Mouse (Mus musculus) layer of hippocampus, adult 8-10 months (tissue): ENCODE measurements around the gene Prss46. TPM values are rescaled to one million over a fixed set of nuclear protein-coding genes. Genes with fewer than 3 reads are reported as not detected.

Experiments
- DNase-seq, 2 experiments: peaks; one replicate each; pipeline ENCODE4 v3.0.0; 2022; ENCODE audit warnings: low spot score in 2 of 2
- total RNA-seq, 4 experiments: library from RNA; stranded (reverse); gene quantifications; 2 replicates each; pipeline ENCODE4 v1.2.4; 2022

The Prss46 gene
- total RNA-seq, 4 experiments from 2014 or later, result not detected

DNA sequence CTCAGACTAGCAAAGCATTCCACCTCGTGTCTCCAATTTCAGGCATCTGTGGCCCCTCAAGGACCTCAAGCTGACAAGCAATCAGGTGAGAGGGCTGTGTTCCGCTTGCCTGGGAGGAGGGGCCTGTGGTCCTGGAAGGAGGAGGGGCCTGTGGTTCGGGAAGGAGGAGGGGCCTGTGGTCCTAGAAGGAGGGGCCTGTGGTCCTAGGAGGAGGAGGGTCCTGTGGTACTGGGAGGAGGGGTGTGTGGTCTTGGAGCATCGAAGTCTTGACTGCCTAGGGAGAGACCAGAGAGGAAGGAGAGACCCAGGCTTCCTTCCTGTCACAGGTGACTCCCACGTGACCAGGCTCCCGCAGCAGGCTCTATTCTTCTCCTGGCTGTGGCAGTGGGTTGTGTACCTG is 52.3 kb downstream of the Prss46 start:
- no peak for DNase-seq

DNA sequence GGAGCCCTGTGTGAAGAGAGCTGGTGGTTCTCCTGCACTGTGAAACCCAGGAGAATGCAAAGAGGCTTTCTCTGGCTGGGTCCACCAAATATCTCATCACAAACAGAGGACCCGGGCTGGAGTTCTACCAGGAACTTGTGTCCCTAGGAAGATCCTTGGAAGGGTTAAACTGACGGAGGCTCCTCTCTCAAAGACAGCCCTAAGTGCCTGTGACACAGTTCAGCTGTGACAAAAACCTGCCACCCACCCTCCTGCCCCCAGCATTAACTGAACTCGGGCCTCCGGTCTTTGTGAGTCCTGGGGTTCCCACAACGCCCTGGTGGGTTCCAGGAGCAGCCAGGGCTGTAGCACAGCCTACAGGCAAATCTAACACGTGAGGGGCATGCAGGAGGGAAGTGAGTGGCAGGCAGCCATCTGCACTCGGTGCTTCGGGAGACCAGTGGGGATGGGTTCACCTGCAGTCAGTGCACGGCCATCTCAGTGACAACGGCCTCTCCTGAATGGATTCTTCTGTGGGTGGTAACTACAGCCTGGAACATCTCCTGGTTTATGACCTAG is 55.2 kb downstream of the Prss46 start:
- DNase-seq, result no peak

DNA sequence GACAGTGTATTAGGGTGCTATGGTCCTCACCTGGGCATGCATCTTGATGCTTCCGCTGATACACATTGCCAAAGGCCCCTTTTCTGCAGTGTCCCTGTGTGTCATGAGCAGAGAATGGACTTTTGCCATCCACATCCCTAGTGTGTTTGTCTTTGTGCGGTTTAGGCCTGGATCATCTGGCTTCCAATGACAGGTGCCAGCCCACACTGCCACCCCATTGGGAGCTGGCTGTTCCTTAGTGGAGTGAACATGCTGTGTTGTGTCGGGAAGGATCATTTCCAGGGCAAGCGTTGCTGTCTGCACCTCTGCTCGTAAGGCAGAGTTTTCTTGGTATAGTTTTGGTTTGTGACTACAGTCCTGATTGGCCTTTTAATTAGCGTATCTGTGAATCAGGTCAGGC is 56.9 kb downstream of the Prss46 start:
- DNase-seq, result no peak

DNA sequence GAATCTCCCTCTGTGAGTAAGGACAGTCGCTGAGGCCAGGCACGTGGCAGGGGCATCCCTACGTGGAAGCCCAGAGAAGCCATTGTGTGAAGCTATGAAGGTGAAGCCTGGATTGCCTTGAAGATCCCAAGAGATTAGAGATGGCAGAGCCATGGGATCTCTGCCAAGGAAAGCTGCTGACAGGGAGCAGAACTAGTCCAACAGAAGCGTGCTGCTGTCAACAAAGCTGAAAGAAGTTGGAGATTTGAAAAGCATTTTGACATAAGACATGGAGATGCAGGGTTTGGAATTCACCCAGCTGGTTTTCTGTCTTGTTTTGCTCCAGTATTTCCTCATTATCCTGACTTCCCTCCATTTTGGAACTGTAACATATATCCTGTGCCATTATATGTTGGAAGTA is 58.0 kb downstream of the Prss46 start:
- no peak for DNase-seq

Other genes starting within 250 kb of the Prss46 start
- 1 to 10 TPM; 2.0 to 4.6 (median 3.0) TPM for gene Nradd, start 220.1 kb upstream of the Prss46 start, total RNA-seq
- 10 to 100 TPM; 15.1 to 18.5 (median 18.1) TPM for gene Nbeal2, start 190.3 kb upstream of the Prss46 start, total RNA-seq
- 10 to 100 TPM; 46.4 to 61.2 (median 57.8) TPM for gene Ccdc12, start 188.0 kb upstream of the Prss46 start, total RNA-seq
- 1 to 10 TPM in 1 of 4 experiments, under 1 TPM in 1, not detected in 2; 0.74 to 1.9 TPM for gene Myl3, start 102.6 kb upstream of the Prss46 start, total RNA-seq
- 10 to 100 TPM in 1 of 4 experiments, 1 to 10 TPM in 3; 6.1 to 10.5 (median 8.7) TPM for gene Pth1r, start 97.4 kb upstream of the Prss46 start, total RNA-seq
- gene Prss42, start 46.3 kb upstream of the Prss46 start, total RNA-seq, result not detected
- gene Prss44, start 30.5 kb upstream of the Prss46 start, total RNA-seq, result not detected
- under 1 TPM in 2 of 4 experiments, not detected in 2; 0.23 to 0.39 TPM for gene Prss43, start 17.8 kb upstream of the Prss46 start, total RNA-seq
- gene Prss45, start 9.9 kb upstream of the Prss46 start, total RNA-seq, result under 1 TPM in 3 of 4 experiments, not detected in 1; 0.35 to 0.63 (median 0.55) TPM
- 1 to 10 TPM in 2 of 4 experiments, under 1 TPM in 2; 0.60 to 2.1 (median 1.4) TPM for gene Prss50, start 13.5 kb downstream of the Prss46 start, total RNA-seq
- gene Als2cl, start 35.4 kb downstream of the Prss46 start, total RNA-seq, result 10 to 100 TPM in 3 of 4 experiments, 1 to 10 TPM in 1; 8.0 to 14.7 (median 13.7) TPM
- gene Tmie, start 35.6 kb downstream of the Prss46 start, total RNA-seq, result 1 to 10 TPM; 2.4 to 3.6 (median 2.8) TPM
- gene Fam240a, start 72.4 kb downstream of the Prss46 start, total RNA-seq, result not detected
- 1 to 10 TPM in 1 of 4 experiments, under 1 TPM in 2, not detected in 1; 0.62 to 1.2 (median 0.74) TPM for gene Tdgf1, start 101.7 kb downstream of the Prss46 start, total RNA-seq
- gene Lrrc2, start 107.0 kb downstream of the Prss46 start, total RNA-seq, result 1 to 10 TPM; 1.3 to 2.0 (median 1.8) TPM
- gene Rtp3, start 146.1 kb downstream of the Prss46 start, total RNA-seq, result under 1 TPM in 3 of 4 experiments, not detected in 1; 0.36 to 0.54 (median 0.40) TPM
- gene Ltf, start 174.8 kb downstream of the Prss46 start, total RNA-seq, result not detected
- gene Ccrl2, start 213.0 kb downstream of the Prss46 start, total RNA-seq, result 1 to 10 TPM in 2 of 4 experiments, under 1 TPM in 2; 0.62 to 4.0 (median 1.2) TPM